Mouse (Mus musculus) neural tube, embryonic 15.5 days (tissue): ENCODE measurements around the gene Sept3. TPM values are rescaled to one million over a fixed set of nuclear protein-coding genes. Genes with fewer than 3 reads are reported as not detected.

Experiments
- ATAC-seq: fragments of 200-750 bp; cut with Nextera tagmentation; 2 replicates; pipeline ENCODE4 v1.8.0; 2017; ENCODE audit warnings: mild to moderate bottlenecking, moderate TSS enrichment, moderate library complexity; ENCODE audit not compliant: low FRiP score
- H3K27ac ChIP-seq: fragments of 300-500 bp; sonication (generic); replicated peaks from 2 replicates; pipeline ENCODE4 v1.5.1; 2015; ENCODE audit warnings: mild to moderate bottlenecking, inconsistent platforms
- H3K27me3 ChIP-seq: fragments of 300-500 bp; sonication (generic); replicated peaks from 2 replicates; pipeline ENCODE4 v1.6.1; 2015; ENCODE audit warnings: inconsistent platforms
- H3K36me3 ChIP-seq: fragments of 300-500 bp; sonication (generic); 2 replicates; pipeline ENCODE4 v1.6.1; 2015; ENCODE audit warnings: inconsistent platforms
- H3K4me1 ChIP-seq: fragments of 300-500 bp; sonication (generic); 2 replicates; pipeline ENCODE4 v1.6.1; 2015; ENCODE audit warnings: inconsistent platforms
- H3K4me2 ChIP-seq: fragments of 300-500 bp; sonication (generic); 2 replicates; pipeline ENCODE4 v1.6.1; 2015; ENCODE audit warnings: inconsistent platforms, mild to moderate bottlenecking, moderate library complexity
- H3K4me3 ChIP-seq: fragments of 300-500 bp; sonication (generic); replicated peaks from 2 replicates; pipeline ENCODE4 v1.5.1; 2015; ENCODE audit warnings: mild to moderate bottlenecking, inconsistent platforms
- H3K9ac ChIP-seq: fragments of 300-500 bp; sonication (generic); replicated peaks from 2 replicates; pipeline ENCODE4 v1.6.1; 2015; ENCODE audit warnings: mild to moderate bottlenecking, inconsistent platforms
- H3K9me3 ChIP-seq: fragments of 300-500 bp; sonication (generic); replicated peaks from 2 replicates; pipeline ENCODE4 v1.6.1; 2016; ENCODE audit warnings: inconsistent platforms
- WGBS: fragments of 180-500 bp; shearing (Covaris S2); methylation state at CpG from one replicate; pipeline ENCODE4 v1.1.7; 2015; ENCODE audit warnings: mixed read lengths; 5-methylcytosine and 5-hydroxymethylcytosine counted together
- polyA plus RNA-seq: library from polyadenylated mRNA; unstranded; fragments of >200 nt; fragmentation: Nextera tagmentation; extraction: Ambion mirVana; gene quantifications from 2 replicates; pipeline ENCODE4 v1.2.1, GENCODE M21; 2015

The Sept3 gene
- polyA plus RNA-seq, 1 experiment from 2014 or later = 367 TPM

DNA sequence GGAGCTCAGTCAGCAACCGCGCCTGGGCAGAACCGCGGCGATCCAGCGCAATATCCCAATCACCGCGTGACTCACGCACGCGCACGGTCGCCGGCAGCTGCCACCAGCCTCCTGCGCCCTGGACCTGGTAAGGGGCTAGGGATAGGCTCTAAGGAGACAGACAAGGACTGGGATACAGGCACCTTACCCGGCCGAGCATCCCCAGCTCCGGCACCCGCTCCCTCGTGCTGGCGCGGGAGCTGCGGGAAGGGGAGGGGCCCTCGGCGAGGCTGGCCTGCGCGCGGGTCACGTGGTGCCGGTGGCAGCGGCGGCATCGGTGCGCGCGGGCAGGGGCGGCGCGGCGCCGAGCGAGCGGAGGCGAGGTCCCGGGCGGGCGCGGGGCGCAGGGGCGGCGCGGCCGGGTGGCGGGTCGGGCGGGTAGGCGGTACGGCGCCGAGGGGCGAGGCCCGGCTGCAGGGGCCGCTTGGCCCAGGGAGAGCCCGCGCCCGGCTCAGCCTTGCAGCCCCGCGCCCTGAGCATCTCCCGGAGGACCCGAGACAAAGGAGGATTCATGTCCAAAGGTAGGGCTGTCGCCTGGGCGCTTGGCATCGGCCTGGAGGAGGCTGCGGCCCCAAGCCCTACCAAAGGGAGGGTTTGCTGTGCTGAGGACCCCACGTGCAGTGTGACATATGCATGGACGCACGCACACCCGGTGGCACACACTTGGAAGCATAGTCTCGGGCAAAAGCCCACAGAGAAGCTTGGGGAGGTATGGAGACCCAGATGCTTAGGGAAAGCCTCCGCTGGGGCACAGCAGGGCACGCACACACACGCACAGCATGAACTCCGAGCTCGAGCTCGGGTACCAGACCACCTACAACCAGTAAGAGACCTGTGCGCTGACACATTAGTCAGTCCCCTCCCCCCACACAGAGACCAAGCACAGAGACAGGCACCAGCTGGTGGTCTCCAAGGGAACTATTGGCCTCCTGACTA is 521 bp downstream of the Sept3 start:
- Histone ChIP-seq H3K4me3 (peak overlapping the region; percentile 63), H3K9ac (peak overlapping the region; percentile 64), H3K27me3 (0 out of 2 replicates have a peak, but pooled peaks cover 7% of the 10 kb centered on the region), H3K9me3 (no peaks in the 10 kb centered on the region), H3K4me1 (peaks cover 42% of the 10 kb centered on the region), H3K4me2 (peak overlapping the region; percentile 87), H3K36me3 (peaks cover 20% of the 10 kb centered on the region), H3K27ac (peak overlapping the region; percentile 96)
- peak; percentile 86 for ATAC-seq
- WGBS = under 1% methylated on average over 76 of the region's 86 CpGs

DNA sequence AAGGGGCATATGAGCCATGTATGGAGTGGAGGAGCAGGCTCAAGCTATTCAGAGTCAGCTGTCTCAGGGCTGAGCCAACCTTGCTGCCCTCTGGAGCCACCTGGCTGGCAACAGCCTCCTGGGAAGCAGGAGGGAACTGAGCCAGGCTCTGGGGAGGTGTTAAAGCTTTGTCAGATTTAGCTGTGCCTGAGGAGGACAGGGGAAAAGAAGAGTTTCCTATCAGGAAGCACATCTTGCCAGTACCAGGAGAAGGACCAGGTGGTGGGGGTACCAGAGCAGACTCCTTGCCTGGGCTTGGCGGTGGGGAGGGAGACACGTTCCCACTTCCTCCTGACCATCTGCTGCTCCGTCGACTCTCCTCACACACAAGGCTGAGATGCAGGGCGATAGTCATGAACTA is 2.9 kb downstream of the Sept3 start:
- Histone ChIP-seq H3K27me3 (0 out of 2 replicates have a peak, but pooled peaks cover 2% of the 10 kb centered on the region), H3K27ac (no peak overlapping the region), H3K4me2 (peak overlapping the region; percentile 87), H3K36me3 (peaks cover 40% of the 10 kb centered on the region), H3K4me1 (peaks cover 37% of the 10 kb centered on the region), H3K9ac (no peak overlapping the region), H3K9me3 (no peaks in the 10 kb centered on the region), H3K4me3 (peak overlapping the region; percentile 63)
- 62% methylated on average over 5 of the region's 5 CpGs for WGBS
- no peak for ATAC-seq

DNA sequence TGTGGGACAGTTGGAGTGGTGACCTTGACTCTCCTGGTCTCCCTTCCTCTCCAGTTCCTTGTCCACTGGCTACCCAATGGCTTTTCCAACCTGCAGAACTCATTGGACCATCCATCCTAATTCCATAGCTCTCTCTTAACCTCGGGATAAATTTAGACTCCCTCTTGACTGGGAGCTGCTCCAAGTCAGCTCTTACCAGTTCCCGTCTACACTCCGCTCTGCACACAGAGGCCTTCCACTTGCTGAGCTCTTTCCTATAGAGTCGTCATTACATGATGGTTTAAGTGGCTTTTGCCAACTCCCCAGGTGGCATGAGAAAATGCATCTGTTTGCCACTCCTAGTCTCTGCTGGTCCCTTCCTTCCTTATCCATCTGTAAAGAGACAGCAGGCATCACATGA is 5.9 kb downstream of the Sept3 start:
- H3K36me3 ChIP-seq = peaks cover 70% of the 10 kb centered on the region
- ATAC-seq = no peak

DNA sequence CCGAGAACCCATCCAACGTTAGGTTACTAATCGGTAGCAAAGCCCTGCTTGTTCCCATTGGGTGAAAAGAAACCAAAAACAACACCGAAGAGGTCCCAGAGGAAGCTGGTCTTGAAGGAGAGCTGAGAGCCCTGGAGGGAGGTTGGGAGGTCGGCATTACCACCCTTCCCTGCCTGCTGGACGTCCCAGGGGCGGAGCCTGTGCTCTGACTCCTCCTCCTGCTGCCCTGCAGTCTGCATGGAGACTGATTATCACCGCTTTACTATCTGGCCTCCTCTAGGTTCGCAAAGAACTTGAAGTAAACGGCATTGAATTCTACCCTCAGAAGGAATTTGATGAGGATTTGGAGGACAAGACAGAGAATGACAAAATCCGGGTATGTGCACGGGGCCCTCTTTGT is 11.5 kb downstream of the Sept3 start:
- Histone ChIP-seq H3K4me3 (no peak overlapping the region), H3K4me1 (no peaks in the 10 kb centered on the region), H3K27ac (no peak overlapping the region), H3K9me3 (no peaks in the 10 kb centered on the region), H3K9ac (no peak overlapping the region), H3K4me2 (no peak overlapping the region), H3K36me3 (peaks cover 94% of the 10 kb centered on the region), H3K27me3 (no peaks in the 10 kb centered on the region)
- no peak for ATAC-seq
- 67% methylated on average over 12 of the region's 12 CpGs for WGBS

More for the DNA sequence above, 5.9 kb downstream of the Sept3 start:
- Histone ChIP-seq H3K4me2 (no peak overlapping the region), H3K4me3 (no peak overlapping the region), H3K27me3 (no peaks in the 10 kb centered on the region), H3K4me1 (peaks cover 26% of the 10 kb centered on the region), H3K9me3 (no peaks in the 10 kb centered on the region), H3K27ac (no peak overlapping the region), H3K9ac (no peak overlapping the region)
- WGBS = 75% methylated on average over 4 of the region's 4 CpGs

DNA sequence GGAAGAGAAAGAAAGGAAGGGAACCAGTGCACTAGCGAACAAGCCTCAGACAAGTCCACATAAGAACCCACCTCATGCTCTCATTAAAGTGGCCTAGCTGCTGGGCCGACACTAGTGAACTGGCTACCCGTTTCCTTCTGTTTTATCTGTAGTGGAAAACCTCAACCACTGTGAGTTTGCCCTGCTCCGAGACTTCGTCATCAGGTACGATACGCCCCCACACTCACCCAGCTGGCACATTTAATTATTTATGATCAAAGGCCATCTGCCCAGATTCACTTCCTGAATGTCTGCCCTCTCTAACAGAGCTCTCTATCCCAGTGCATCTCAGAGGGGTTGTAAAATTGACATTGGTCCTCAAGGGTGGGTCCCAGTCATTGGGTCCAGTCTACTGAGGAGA is 15.6 kb downstream of the Sept3 start:
- no peak for ATAC-seq
- WGBS = 73% methylated on average over 7 of the region's 7 CpGs

DNA sequence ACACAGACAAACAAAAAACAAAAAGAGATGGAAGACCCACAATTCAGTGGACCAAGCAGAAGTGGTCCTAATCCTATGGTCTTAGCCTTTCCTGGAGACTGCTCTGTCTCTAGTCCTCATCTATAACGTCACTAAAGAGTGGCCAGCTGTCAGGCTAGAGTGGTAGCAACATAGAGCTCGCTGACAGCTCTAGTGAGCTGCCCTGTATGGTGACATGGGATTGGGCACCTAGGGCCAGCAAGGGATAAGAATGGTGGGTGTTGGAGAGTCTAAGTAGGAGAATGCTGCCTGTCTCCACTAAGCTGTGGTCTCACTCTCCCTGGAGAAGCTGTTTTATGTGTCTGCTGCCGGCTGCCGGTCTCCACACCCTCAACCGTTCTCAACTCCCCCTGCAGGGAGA is 18.2 kb downstream of the Sept3 start:
- no peaks in the 10 kb centered on the region for H3K27me3 ChIP-seq
- H3K4me1 ChIP-seq = peaks cover 22% of the 10 kb centered on the region
- peak overlapping the region; percentile 35 for H3K4me2 ChIP-seq
- no peak overlapping the region for H3K4me3 ChIP-seq
- peak overlapping the region; percentile 79 for H3K27ac ChIP-seq
- WGBS = 9% methylated on average over 5 of the region's 5 CpGs
- peaks cover 37% of the 10 kb centered on the region for H3K36me3 ChIP-seq
- no peaks in the 10 kb centered on the region for H3K9me3 ChIP-seq
- H3K9ac ChIP-seq = no peak overlapping the region
- no peak for ATAC-seq

More for the DNA sequence above, 15.6 kb downstream of the Sept3 start:
- peaks cover 22% of the 10 kb centered on the region for H3K4me1 ChIP-seq
- no peaks in the 10 kb centered on the region for H3K27me3 ChIP-seq
- no peak overlapping the region for H3K9ac ChIP-seq
- H3K4me3 ChIP-seq = no peak overlapping the region
- H3K4me2 ChIP-seq = no peak overlapping the region
- no peak overlapping the region for H3K27ac ChIP-seq
- H3K36me3 ChIP-seq = peaks cover 63% of the 10 kb centered on the region
- H3K9me3 ChIP-seq = no peaks in the 10 kb centered on the region

DNA sequence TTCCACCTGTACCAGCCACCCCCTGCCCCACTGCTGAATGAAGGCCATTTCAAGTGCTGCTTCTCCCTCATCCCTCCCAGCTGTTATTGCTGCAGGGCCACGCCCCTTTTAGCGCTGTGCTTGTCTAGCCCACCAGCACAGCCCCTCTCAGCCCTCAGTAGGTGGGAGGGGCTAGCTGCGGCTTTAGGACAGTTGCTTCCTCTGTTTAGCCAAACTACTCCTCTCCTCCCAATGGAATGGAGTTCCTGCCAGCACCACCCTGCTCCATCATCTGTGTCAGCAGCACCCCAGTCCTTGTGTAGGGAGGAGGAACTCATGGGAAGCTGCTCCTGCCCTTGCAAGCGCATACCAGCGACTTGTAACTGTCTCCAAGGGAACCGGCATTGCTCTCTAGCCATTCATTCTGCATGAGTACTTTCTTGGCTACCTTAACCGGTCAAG is 18.6 kb downstream of the Sept3 start:
- 2% methylated on average over 7 of the region's 7 CpGs for WGBS
- Histone ChIP-seq H3K36me3 (peaks cover 33% of the 10 kb centered on the region), H3K4me3 (no peak overlapping the region), H3K4me2 (peak overlapping the region; percentile 35), H3K27me3 (no peaks in the 10 kb centered on the region), H3K27ac (peak overlapping the region; percentile 79), H3K4me1 (peaks cover 22% of the 10 kb centered on the region), H3K9ac (no peak overlapping the region), H3K9me3 (no peaks in the 10 kb centered on the region)
- ATAC-seq = peak; percentile 83

DNA sequence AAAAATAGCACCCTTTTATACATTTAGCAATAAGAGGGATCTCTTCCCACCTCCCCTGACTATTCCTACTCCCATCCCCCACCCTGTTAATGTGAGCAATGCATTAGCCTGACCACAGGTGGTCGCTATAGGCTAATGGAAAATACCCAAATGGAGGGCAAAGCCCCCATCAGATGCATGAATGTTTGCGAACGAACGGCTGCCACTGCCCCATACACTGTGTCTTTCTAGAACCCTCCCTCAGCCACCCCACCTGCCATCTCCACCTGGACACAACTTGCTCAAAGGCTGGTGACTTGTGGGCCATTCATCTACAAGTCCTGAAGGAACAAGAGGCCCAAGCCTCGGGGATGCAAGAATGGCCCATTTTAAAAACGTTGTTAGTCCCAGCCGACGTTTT is 19.4 kb downstream of the Sept3 start:
- Histone ChIP-seq H3K4me3 (no peak overlapping the region), H3K4me2 (no peak overlapping the region), H3K4me1 (peaks cover 22% of the 10 kb centered on the region), H3K27me3 (no peaks in the 10 kb centered on the region), H3K27ac (peak overlapping the region; percentile 79; the same call in 1 of the 2 replicates), H3K36me3 (peaks cover 25% of the 10 kb centered on the region), H3K9ac (no peak overlapping the region), H3K9me3 (no peaks in the 10 kb centered on the region)
- 36% methylated on average over 8 of the region's 8 CpGs for WGBS
- ATAC-seq = peak; percentile 36; the same call in 1 of the 2 replicates

DNA sequence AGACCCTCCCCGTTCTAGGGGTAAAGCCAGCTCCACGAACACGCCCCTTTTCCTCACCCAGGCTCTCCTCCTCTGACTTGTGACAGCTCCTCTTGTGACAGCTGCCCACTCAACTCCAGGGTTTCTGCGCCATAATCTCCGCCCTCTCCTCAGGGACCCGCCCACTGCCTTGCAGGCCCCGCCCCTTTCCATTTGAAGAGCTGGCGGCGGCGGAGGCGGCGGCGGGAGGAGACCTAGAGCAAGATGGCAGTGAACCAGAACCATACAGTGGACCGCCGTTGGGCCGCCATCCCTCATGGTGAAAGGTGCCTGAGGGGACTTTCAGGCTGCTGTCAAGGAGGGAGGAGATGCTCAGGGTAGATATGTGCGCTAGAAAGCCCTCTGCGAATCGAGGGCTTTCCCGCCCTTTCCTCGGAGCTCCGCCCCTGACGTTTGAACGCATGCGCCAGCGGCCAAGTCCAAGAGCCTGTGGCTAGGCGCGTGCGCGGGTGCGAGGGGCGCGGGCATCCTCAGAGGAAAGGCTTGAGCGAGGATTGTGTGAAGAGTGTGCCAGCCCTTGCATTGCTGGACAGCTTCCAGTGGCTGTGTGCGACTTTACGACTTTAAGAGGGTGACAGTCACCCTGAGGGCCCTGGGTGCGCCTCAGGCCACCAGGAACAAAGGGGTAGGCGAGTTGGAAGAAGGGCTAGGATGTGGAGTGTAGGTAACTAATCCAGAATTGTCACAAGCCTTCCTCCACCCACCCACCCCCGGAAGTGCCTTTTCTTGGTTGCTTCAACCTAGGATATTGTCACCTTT is 24.3 kb downstream of the Sept3 start, which contains the start of gene Wbp2nl:
Gene Wbp2nl (plus strand): TSS at position 191 of the 798 bp plus-strand sequence.
- no peaks in the 10 kb centered on the region for H3K9me3 ChIP-seq
- ATAC-seq = no peak
- no peaks in the 10 kb centered on the region for H3K36me3 ChIP-seq
- no peak within 1 kb of the TSS for H3K9ac ChIP-seq
- peak within 1 kb of the TSS; percentile 38 for H3K4me2 ChIP-seq
- 0 out of 2 replicates have a peak within 1 kb of the TSS, but pooled peaks have one; percentile 6 for H3K4me3 ChIP-seq
- H3K4me1 ChIP-seq = peaks cover 8% of the 10 kb centered on the region
- WGBS = 63% methylated on average over 39 of the region's 39 CpGs
- H3K27me3 ChIP-seq = no peaks in the 10 kb centered on the region
- H3K27ac ChIP-seq = no peak within 1 kb of the TSS

DNA sequence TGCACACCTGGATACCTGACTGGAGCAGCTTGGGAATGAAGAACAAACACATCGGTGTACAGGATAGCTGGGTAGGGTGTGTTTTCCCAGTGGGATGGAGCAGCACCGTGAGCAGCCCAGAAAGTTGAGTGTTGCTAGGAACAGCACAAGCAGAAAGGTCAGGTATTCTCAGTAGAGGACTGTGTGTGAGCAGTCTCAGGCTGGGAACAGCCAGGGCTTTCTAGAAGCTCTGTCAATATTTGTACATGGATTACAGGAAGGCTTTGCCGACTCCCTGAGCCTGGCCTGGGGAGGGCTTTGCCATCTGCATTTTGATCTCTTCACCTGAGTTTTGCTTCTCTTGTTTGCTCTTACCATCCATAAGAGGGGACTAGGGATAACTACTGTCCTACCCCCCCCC is 32.4 kb downstream of the Sept3 start:
- Histone ChIP-seq H3K4me1 (no peaks in the 10 kb centered on the region), H3K27ac (no peak overlapping the region), H3K9me3 (no peaks in the 10 kb centered on the region), H3K36me3 (no peaks in the 10 kb centered on the region), H3K27me3 (no peaks in the 10 kb centered on the region), H3K4me2 (no peak overlapping the region), H3K4me3 (no peak overlapping the region), H3K9ac (no peak overlapping the region)
- no peak for ATAC-seq
- 91% methylated on average over 3 of the region's 3 CpGs for WGBS

DNA sequence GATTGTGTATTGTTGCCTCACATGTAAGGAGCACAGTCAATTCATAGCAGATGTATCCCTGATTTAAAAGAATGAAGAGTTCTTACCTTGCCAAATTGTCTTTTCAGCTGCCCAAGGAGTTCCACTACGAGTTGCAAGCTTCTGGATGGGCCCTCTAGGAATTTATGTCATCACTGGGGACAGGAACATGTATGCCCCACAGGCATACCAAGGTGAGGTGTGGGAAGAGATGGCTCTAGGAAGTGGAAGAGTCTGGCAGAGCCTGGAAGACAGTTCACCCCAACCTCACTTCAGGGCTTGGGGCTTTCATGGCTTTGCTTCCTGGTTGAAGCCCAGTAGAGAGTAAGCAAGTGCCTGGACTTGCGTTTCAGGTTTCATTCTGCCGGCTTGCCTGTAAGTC is 33.7 kb downstream of the Sept3 start:
- no peak for ATAC-seq
- no peak overlapping the region for H3K9ac ChIP-seq
- no peak overlapping the region for H3K4me2 ChIP-seq
- no peaks in the 10 kb centered on the region for H3K4me1 ChIP-seq
- H3K4me3 ChIP-seq = no peak overlapping the region
- no peaks in the 10 kb centered on the region for H3K36me3 ChIP-seq
- H3K27ac ChIP-seq = no peak overlapping the region
- 83% methylated on average over 3 of the region's 3 CpGs for WGBS
- H3K27me3 ChIP-seq = no peaks in the 10 kb centered on the region
- no peaks in the 10 kb centered on the region for H3K9me3 ChIP-seq
